Mouse (Mus musculus) forebrain, embryonic 12.5 days (tissue): ENCODE data around the gene Glcci1. TPM values are rescaled to one million over a fixed set of nuclear protein-coding genes. Genes with fewer than 3 reads are reported as not detected.
"Not testable (repeated sequence)": the region's sequence is repeated elsewhere in the genome, so short reads cannot be mapped to it uniquely, and the experiment has no call there.

ENCODE experiments used
- ATAC-seq: fragments of 200-750 bp; cut with Nextera tagmentation; 2 replicates; pipeline ENCODE4 v1.8.0; 2017; ENCODE audit warnings: moderate TSS enrichment; ENCODE audit not compliant: low FRiP score
- H3K27ac ChIP-seq: fragments of 300-500 bp; sonication (generic); 2 replicates; pipeline ENCODE4 v1.5.1; 2016; ENCODE audit warnings: mild to moderate bottlenecking
- H3K27me3 ChIP-seq: fragments of 300-500 bp; sonication (generic); 2 replicates; pipeline ENCODE4 v1.6.1; 2016; ENCODE audit warnings: mild to moderate bottlenecking
- H3K36me3 ChIP-seq: fragments of 300-500 bp; sonication (generic); replicated peaks from 2 replicates; pipeline ENCODE4 v1.6.1; 2016; ENCODE audit warnings: mild to moderate bottlenecking
- H3K4me1 ChIP-seq: fragments of 300-500 bp; sonication (generic); 2 replicates; pipeline ENCODE4 v1.6.1; 2016
- H3K4me2 ChIP-seq: fragments of 300-500 bp; sonication (generic); 2 replicates; pipeline ENCODE4 v1.6.1; 2016; ENCODE audit warnings: mild to moderate bottlenecking, moderate library complexity
- H3K4me3 ChIP-seq: fragments of 300-500 bp; sonication (generic); replicated peaks from 2 replicates; pipeline ENCODE4 v1.5.1; 2016; ENCODE audit warnings: mild to moderate bottlenecking
- H3K9ac ChIP-seq: fragments of 300-500 bp; sonication (generic); 2 replicates; pipeline ENCODE4 v1.6.1; 2016; ENCODE audit warnings: mild to moderate bottlenecking
- H3K9me3 ChIP-seq: fragments of 300-500 bp; sonication (generic); 2 replicates; pipeline ENCODE4 v1.6.1; 2016
- WGBS: fragments of 180-500 bp; shearing (Covaris S2); methylation state at CpG from one replicate; pipeline ENCODE4 v1.1.7; 2016; 5-methylcytosine and 5-hydroxymethylcytosine counted together
- polyA plus RNA-seq: library from polyadenylated mRNA; unstranded; fragments of >200 nt; fragmentation: Nextera tagmentation; extraction: Ambion mirVana; gene quantifications from 2 replicates; pipeline ENCODE4 v1.2.1, GENCODE M21; 2016

The Glcci1 gene
- polyA plus RNA-seq, 1 experiment from 2014 or later = 18.8 TPM

DNA sequence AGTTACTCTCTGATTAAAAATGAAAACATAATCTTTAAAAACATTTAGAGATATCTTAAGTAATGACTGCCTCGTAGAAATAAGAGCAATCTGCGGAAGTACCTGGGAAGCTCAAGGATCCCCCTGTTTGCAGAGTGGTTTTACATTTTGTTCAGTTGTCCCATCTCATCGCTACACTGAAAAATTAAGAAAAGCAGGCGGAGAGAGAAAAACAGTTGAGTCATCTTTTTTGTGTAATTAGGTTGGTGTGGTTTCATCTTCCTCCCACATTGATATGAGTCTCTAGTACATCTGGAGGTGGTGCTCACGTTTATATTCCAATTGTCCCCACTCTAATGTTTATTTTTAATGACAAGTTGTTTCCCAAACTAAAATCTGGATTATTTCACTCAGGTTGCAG, 15.3 kb downstream of the Glcci1 start:
- Histone ChIP-seq H3K4me3 (no peak overlapping the region), H3K9me3 (no peaks in the 10 kb centered on the region), H3K9ac (no peak overlapping the region), H3K4me2 (no peak overlapping the region), H3K27me3 (no peaks in the 10 kb centered on the region), H3K36me3 (no peaks in the 10 kb centered on the region), H3K4me1 (no peaks in the 10 kb centered on the region), H3K27ac (no peak overlapping the region)
- no peak for ATAC-seq
- WGBS = 94% methylated on average over 5 of the region's 5 CpGs

DNA sequence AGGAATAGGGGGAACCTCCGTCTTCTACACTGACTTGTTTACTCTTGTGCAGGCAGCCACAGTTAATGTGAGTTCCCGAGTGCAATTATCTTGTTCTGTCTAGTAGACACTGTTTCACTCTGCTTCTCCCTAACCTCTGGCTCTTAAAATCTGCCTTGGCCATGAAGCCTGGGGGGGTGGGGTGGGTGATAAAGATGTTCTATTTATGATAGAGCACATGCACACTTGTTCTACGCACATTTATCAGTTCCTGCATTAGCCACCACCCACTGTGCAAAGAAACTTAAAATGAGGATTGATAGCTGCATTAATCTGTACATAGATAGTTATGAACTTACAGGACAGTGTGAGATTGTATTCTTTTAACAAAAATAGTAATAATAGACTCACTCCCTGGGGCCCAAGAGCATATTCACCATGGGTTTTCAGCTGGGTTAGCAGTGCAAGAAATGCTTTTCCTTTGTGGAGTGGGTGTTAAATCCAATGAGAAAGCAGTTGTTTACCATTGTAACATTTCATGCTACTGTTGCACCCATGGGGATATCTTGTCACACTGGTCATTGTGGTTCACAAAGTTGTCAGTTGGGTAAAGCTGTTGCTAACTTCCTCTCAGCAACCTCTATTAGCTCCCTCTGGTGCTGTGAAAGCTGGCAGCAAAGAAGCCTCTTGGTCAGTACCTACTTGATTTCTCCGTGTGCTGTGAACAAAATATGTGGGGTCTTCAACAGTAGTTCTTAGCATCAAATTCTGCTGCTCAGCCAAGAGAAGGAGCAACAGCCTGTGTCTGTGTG, 21.9 kb downstream of the Glcci1 start:
- no peak for ATAC-seq
- no peaks in the 10 kb centered on the region for H3K4me1 ChIP-seq
- H3K27me3 ChIP-seq = no peaks in the 10 kb centered on the region
- H3K27ac ChIP-seq = no peak overlapping the region
- no peaks in the 10 kb centered on the region for H3K9me3 ChIP-seq
- H3K9ac ChIP-seq = no peak overlapping the region
- WGBS = 94% methylated on average over 4 of the region's 4 CpGs
- no peak overlapping the region for H3K4me2 ChIP-seq
- no peak overlapping the region for H3K4me3 ChIP-seq
- peaks cover 3% of the 10 kb centered on the region; the same call in 1 of the 2 replicates for H3K36me3 ChIP-seq

DNA sequence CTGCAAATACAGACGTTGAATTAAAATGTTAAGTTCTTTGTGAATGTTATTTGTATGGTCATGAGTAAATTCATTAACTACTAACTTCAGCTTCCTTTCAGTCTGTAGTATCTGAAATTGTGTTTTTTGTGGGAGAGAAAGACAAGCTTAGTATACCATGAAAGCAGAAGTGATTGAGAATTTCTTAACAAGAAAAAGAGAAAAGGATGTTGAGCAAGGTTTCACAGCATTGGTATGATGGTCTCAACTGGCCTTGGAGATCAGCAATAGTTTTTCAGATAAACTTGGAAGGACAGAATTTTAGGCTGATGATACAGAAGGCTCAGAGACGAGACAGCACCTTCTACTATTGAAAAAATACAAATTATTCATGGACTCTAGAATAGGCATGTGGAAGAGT, 27.5 kb downstream of the Glcci1 start:
- no peak for ATAC-seq
- Histone ChIP-seq H3K36me3 (no peaks in the 10 kb centered on the region), H3K4me1 (no peaks in the 10 kb centered on the region), H3K27me3 (no peaks in the 10 kb centered on the region), H3K27ac (no peak overlapping the region), H3K4me3 (no peak overlapping the region), H3K4me2 (no peak overlapping the region), H3K9ac (no peak overlapping the region), H3K9me3 (no peaks in the 10 kb centered on the region)
- WGBS = 84% methylated on average over 2 of the region's 2 CpGs

DNA sequence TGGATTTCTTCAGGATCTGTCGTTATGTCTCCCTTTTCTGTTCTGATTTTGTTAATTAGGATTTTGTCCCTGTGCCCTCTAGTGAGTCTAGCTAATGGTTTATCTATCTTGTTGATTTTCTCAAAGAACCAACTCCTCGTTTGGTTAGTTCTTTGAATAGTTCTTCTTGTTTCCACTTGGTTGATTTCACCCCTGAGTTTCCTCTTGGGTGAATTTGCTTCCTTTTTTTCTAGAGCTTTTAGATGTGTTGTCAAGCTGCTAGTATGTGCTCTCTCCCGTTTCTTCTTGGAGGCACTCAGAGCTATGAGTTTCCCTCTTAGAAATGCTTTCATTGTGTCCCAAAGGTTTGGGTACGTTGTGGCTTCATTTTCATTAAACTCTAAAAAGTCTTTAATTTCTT, 32.1 kb downstream of the Glcci1 start:
- 80% methylated on average over 4 of the region's 4 CpGs for WGBS
- not testable (repeated sequence) for H3K4me3 ChIP-seq, ATAC-seq

GRCm38 (mm10) chr6:8544822-8545221, 35.4 kb downstream of the Glcci1 start:
- Histone ChIP-seq H3K27me3 (no peaks in the 10 kb centered on the region), H3K9me3 (no peaks in the 10 kb centered on the region), H3K4me2 (no peak overlapping the region), H3K9ac (no peak overlapping the region), H3K4me3 (no peak overlapping the region), H3K36me3 (peaks cover 5% of the 10 kb centered on the region; the same call in 1 of the 2 replicates), H3K4me1 (no peaks in the 10 kb centered on the region), H3K27ac (no peak overlapping the region)
- ATAC-seq = no peak
- WGBS = 97% methylated on average over 5 of the region's 5 CpGs

More for the DNA sequence above, 32.1 kb downstream of the Glcci1 start:
- H3K4me2 ChIP-seq, H3K27me3 ChIP-seq, H3K9me3 ChIP-seq, H3K4me1 ChIP-seq, H3K9ac ChIP-seq, H3K36me3 ChIP-seq, H3K27ac ChIP-seq: not testable (repeated sequence)

GRCm38 (mm10) chr6:8545780-8546179, 36.4 kb downstream of the Glcci1 start:
- H3K4me1 ChIP-seq = no peaks in the 10 kb centered on the region
- H3K4me3 ChIP-seq = no peak overlapping the region
- 92% methylated on average over 7 of the region's 7 CpGs for WGBS
- peaks cover 5% of the 10 kb centered on the region; the same call in 1 of the 2 replicates for H3K36me3 ChIP-seq
- no peak for ATAC-seq
- no peaks in the 10 kb centered on the region for H3K9me3 ChIP-seq
- no peak overlapping the region for H3K27ac ChIP-seq
- no peak overlapping the region for H3K9ac ChIP-seq
- H3K27me3 ChIP-seq = no peaks in the 10 kb centered on the region
- H3K4me2 ChIP-seq = no peak overlapping the region

DNA sequence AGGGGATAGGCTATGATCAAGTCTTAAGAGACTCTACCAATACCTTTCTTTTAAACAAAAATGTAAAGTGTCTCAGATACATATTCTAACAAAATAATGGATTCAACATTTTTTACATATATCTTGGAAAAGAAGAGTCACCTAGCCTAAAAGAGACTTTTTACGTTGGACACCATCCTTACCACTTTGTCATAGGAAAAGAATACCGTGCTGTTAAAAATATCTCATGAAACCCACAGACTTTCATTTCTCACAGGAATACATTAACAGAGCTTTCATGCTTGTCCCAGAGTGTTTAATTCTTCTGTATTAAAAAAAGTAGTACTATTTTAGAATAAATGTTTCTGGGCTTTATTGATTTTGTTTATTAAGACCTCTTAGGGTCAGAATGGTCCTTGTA, 41.8 kb downstream of the Glcci1 start:
- no peak overlapping the region for H3K27ac ChIP-seq
- H3K36me3 ChIP-seq = peaks cover 3% of the 10 kb centered on the region
- WGBS = 98% methylated on average over 2 of the region's 2 CpGs
- no peaks in the 10 kb centered on the region for H3K27me3 ChIP-seq
- no peak for ATAC-seq
- H3K4me3 ChIP-seq = no peak overlapping the region
- H3K4me1 ChIP-seq = no peaks in the 10 kb centered on the region
- H3K4me2 ChIP-seq = no peak overlapping the region
- H3K9ac ChIP-seq = no peak overlapping the region
- no peaks in the 10 kb centered on the region for H3K9me3 ChIP-seq

DNA sequence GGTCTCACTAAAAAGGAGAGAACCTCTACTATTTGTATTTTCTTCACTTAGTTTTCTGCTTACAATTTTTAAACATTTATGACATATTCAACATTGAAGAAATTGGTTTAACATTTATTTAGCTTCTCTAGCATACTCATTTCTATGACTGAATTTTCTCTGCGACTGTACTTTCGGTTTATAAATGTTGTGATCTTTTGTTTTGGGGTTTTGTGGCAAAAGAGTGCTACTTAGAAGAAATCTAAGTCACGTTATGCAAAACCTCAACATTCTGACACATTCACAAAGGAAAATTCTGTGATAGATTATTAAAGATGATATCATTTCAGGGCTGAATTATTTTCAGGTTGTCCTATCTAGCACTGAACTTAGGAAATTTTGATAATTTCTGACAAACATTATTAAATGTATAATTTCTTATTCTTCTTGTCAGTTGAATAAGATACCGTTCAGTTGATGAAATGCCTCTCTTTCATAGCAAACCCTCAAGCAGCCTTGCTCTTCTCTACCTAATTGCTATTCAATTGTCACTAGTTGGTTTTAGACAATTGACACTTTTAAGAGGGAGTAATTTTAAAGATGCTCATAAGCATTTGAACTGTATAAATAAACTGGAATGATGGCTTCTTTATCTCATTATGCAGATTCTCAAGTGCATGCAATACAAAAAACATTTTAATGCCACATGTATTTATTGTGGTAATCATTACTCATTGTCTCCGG, 47.6 kb downstream of the Glcci1 start:
- Histone ChIP-seq H3K4me3 (no peak overlapping the region), H3K36me3 (peaks cover 3% of the 10 kb centered on the region), H3K9ac (no peak overlapping the region), H3K4me2 (no peak overlapping the region), H3K4me1 (no peaks in the 10 kb centered on the region), H3K9me3 (no peaks in the 10 kb centered on the region), H3K27ac (no peak overlapping the region), H3K27me3 (no peaks in the 10 kb centered on the region)
- no peak for ATAC-seq
- 80% methylated on average over 5 of the region's 5 CpGs for WGBS

DNA sequence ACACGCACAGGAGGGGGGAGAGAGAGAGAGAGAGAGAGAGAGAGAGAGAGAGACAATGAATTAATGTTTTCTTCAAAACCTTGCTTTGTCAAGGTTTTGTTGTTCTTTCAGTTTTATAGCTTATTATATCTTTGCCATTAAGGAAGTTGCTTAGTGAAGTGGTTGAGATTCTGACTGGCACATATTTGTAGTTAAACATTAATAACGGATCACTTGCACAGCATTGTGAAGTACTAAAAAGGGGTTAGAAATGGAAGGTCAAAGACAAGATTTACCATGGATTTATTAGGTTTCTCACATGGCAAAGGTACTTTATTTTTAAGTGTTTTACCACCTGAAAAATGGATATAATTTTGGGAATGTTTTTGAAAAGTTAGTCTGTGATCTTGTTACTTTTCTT, 51.3 kb downstream of the Glcci1 start:
- Histone ChIP-seq H3K27me3 (no peaks in the 10 kb centered on the region), H3K9me3 (no peaks in the 10 kb centered on the region), H3K27ac (no peak overlapping the region), H3K36me3 (peaks cover 7% of the 10 kb centered on the region), H3K4me1 (no peaks in the 10 kb centered on the region), H3K9ac (no peak overlapping the region), H3K4me2 (no peak overlapping the region), H3K4me3 (no peak overlapping the region)
- 97% methylated on average over 2 of the region's 2 CpGs for WGBS
- no peak for ATAC-seq

DNA sequence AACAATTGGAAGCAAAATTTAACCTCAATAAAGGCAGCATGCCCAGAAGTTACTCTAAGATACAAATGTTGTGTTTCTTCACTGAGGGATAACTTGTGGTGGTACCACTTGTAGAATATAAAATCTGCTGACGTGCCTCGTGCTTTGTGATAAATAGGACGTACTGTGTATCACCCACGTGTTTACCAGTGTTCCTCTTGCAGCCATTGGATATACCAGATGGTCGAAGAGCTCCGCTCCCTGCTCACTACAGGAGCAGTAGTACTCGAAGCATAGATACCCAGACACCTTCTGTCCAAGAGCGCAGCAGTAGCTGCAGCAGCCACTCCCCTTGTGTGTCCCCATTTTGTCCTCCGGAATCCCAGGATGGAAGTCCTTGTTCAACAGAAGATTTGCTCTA, 73.0 kb downstream of the Glcci1 start:
- H3K4me1 ChIP-seq = no peaks in the 10 kb centered on the region
- WGBS = 92% methylated on average over 9 of the region's 9 CpGs
- H3K27me3 ChIP-seq = no peaks in the 10 kb centered on the region
- no peak overlapping the region for H3K4me2 ChIP-seq
- no peak overlapping the region for H3K4me3 ChIP-seq
- no peak for ATAC-seq
- no peak overlapping the region for H3K9ac ChIP-seq
- H3K27ac ChIP-seq = no peak overlapping the region
- H3K36me3 ChIP-seq = peaks cover 11% of the 10 kb centered on the region
- no peaks in the 10 kb centered on the region for H3K9me3 ChIP-seq

- Histone ChIP-seq H3K9me3 (no peaks in the 10 kb centered on the region), H3K4me2 (no peak overlapping the region), H3K4me3 (no peak overlapping the region), H3K36me3 (peaks cover 7% of the 10 kb centered on the region), H3K4me1 (no peaks in the 10 kb centered on the region), H3K27ac (no peak overlapping the region), H3K27me3 (no peaks in the 10 kb centered on the region), H3K9ac (no peak overlapping the region)
- 92% methylated on average over 3 of the region's 3 CpGs for WGBS
- no peak for ATAC-seq
Measured at GRCm38 (mm10) chr6:8583892-8584291, 74.5 kb downstream of the Glcci1 start.

GRCm38 (mm10) chr6:8591665-8592064, 82.3 kb downstream of the Glcci1 start:
- H3K4me3 ChIP-seq = no peak overlapping the region
- no peak for ATAC-seq
- H3K9me3 ChIP-seq = no peaks in the 10 kb centered on the region
- no peaks in the 10 kb centered on the region for H3K4me1 ChIP-seq
- peaks cover 2% of the 10 kb centered on the region; the same call in 1 of the 2 replicates for H3K36me3 ChIP-seq
- no peak overlapping the region for H3K4me2 ChIP-seq
- no peaks in the 10 kb centered on the region for H3K27me3 ChIP-seq
- H3K9ac ChIP-seq = no peak overlapping the region
- no peak overlapping the region for H3K27ac ChIP-seq
- WGBS = 95% methylated on average over 9 of the region's 9 CpGs

- WGBS = 77% methylated on average over 2 of the region's 2 CpGs
- Histone ChIP-seq H3K27me3 (no peaks in the 10 kb centered on the region), H3K27ac (no peak overlapping the region), H3K4me3 (no peak overlapping the region), H3K4me2 (no peak overlapping the region), H3K4me1 (no peaks in the 10 kb centered on the region), H3K9me3 (no peaks in the 10 kb centered on the region), H3K36me3 (no peaks in the 10 kb centered on the region), H3K9ac (no peak overlapping the region)
- ATAC-seq = no peak
Measured at GRCm38 (mm10) chr6:8617369-8617768, 108.0 kb downstream of the Glcci1 start.
